Mouse (Mus musculus) leukemia stem cell, adult 10-12 weeks (primary cell): ENCODE data around the gene Myrfl. TPM values are rescaled to one million over a fixed set of nuclear protein-coding genes. Genes with fewer than 3 reads are reported as not detected.

Experiments used
- polyA plus RNA-seq: library from polyadenylated mRNA; stranded (reverse); fragments of >175 nt; gene quantifications from 2 replicates; pipeline ENCODE4 v1.2.3, GENCODE M21; 2012; ENCODE audit warnings: low replicate concordance

Myrfl gene
- 0.10 TPM in 1 of 2 replicates, not detected in the other for polyA plus RNA-seq

GRCm38 (mm10) chr10:116896336-116897177, at the start of gene Myrfl:
Gene Myrfl, minus strand, starts transcription at chr10:116896919.

Other genes starting within 250 kb of the Myrfl start
- gene Rab3ip, start 53.9 kb upstream of the Myrfl start, polyA plus RNA-seq: 7.5 and 19.6 TPM in 2 replicates
- not detected in 2 replicates for gene Gm10271, start 75.7 kb upstream of the Myrfl start, polyA plus RNA-seq
- not detected in 2 replicates for gene Best3, start 89.4 kb upstream of the Myrfl start, polyA plus RNA-seq
- gene Lrrc10, start 148.4 kb upstream of the Myrfl start, polyA plus RNA-seq: not detected in 2 replicates
- gene Cct2, start 166.9 kb upstream of the Myrfl start, polyA plus RNA-seq: 10.5 and 20.7 TPM in 2 replicates